Comparison of ENCODE assay signal across 1 mouse cellular context in genomic region chr11:103922812-103923211, GRCm38 (mm10).
A peak's percentile ranks its signal among the peaks of the same experiment; 100 is the strongest.
TF ChIP-seq lines count a peak whose summit lies in the region.

No protein-coding gene starts in this region.

TF ChIP-seq in MEL, 35 proteins besides CTCF, POLR2A, EP300 and RAD21:
- TF ChIP-seq CHD2 (IDR thresholded peaks at IDR 0.05; ENCODE audit: low read length) (no peak), KAT2A (conservative IDR thresholded peaks at IDR 0.05; ENCODE audit: low read depth, low read length) (no peak), MAZ (IDR thresholded peaks at IDR 0.05; ENCODE audit: low read depth, low read length) (0 out of 2 replicates have a peak, but pooled peaks have one; percentile 13), POLR2AphosphoS5 (IDR thresholded peaks at IDR 0.05; ENCODE audit: borderline replicate concordance, low read depth, low read length) (no peak), HCFC1 (IDR thresholded peaks at IDR 0.05; ENCODE audit: low read depth, low read length) (peak; percentile 7; the same call in 1 of the 2 replicates), NELFE (IDR thresholded peaks at IDR 0.05; ENCODE audit: low read depth, low read length) (0 out of 2 replicates have a peak, but pooled peaks have one; percentile 27), ELF1 (IDR thresholded peaks at IDR 0.05; ENCODE audit: low read depth, low read length) (no peak), BHLHE40 (IDR thresholded peaks at IDR 0.05; ENCODE audit: borderline replicate concordance, low read depth, low read length) (peak; percentile 81), MYC (IDR thresholded peaks at IDR 0.05; ENCODE audit: low read depth, low read length) (peak; percentile 52; the same call in 1 of the 2 replicates), POLR2AphosphoS2 (IDR thresholded peaks at IDR 0.05; ENCODE audit: low read length) (no peak), TAL1 (IDR thresholded peaks at IDR 0.05; ENCODE audit: low read length) (peak; percentile 80), UBTF (IDR thresholded peaks at IDR 0.05; ENCODE audit: borderline replicate concordance, insufficient read depth, low read depth, low read length) (no peak), USF2 (IDR thresholded peaks at IDR 0.05; ENCODE audit: borderline replicate concordance in 1 of 2, insufficient read depth in 1 of 2, low read depth in 1 of 2, low read length in 2 of 2) (0 out of 4 replicates have a peak, but pooled peaks of 1 of the 2 experiments have one; percentile 25), RCOR1 (IDR thresholded peaks at IDR 0.05; ENCODE audit: low read depth, low read length) (peak; percentile 78), GATA1 (IDR thresholded peaks at IDR 0.05; ENCODE audit: low read depth, low read length) (peak; percentile 95), ZC3H11A (IDR thresholded peaks at IDR 0.05; ENCODE audit: low read depth, low read length) (no peak), E2F4 (IDR thresholded peaks at IDR 0.05; ENCODE audit: borderline replicate concordance, low read depth, low read length) (no peak), ZNF384 (IDR thresholded peaks at IDR 0.05; ENCODE audit: low read depth, low read length) (peak; percentile 48; the same call in 1 of the 2 replicates), SIN3A (IDR thresholded peaks at IDR 0.05; ENCODE audit: low read length) (peak; percentile 93), CHD1 (IDR thresholded peaks at IDR 0.05; ENCODE audit: low read depth, low read length) (no peak), TBP (IDR thresholded peaks at IDR 0.05; ENCODE audit: low read depth, low read length) (no peak), MEF2A (IDR thresholded peaks at IDR 0.05; ENCODE audit: extremely low read depth, insufficient replicate concordance, low read depth, low read length, poor library complexity, severe bottlenecking) (no peak), JUND (IDR thresholded peaks at IDR 0.05; ENCODE audit: low read depth, low read length) (no peak), MAX (IDR thresholded peaks at IDR 0.05; ENCODE audit: low read length) (peak; percentile 79), MXI1 (IDR thresholded peaks at IDR 0.05; ENCODE audit: low read depth, low read length) (peak; percentile 87), TCF12 (IDR thresholded peaks at IDR 0.05; ENCODE audit: low read depth, low read length) (peak; percentile 95), MYB (IDR thresholded peaks at IDR 0.05; ENCODE audit: low read depth, low read length) (peak; percentile 61; the same call in 1 of the 2 replicates), ZMIZ1 (IDR thresholded peaks at IDR 0.05; ENCODE audit: low read depth, low read length) (no peak), MAFK (IDR thresholded peaks at IDR 0.05; ENCODE audit: borderline replicate concordance, low read depth, low read length) (no peak), ZKSCAN1 (IDR thresholded peaks at IDR 0.05; ENCODE audit: low read depth, low read length) (no peak), NRF1 (IDR thresholded peaks at IDR 0.05; ENCODE audit: insufficient read depth, low read depth, low read length, poor library complexity, severe bottlenecking) (no peak), ETS1 (IDR thresholded peaks at IDR 0.05; ENCODE audit: low read depth, low read length) (peak; percentile 93), SMC3 (IDR thresholded peaks at IDR 0.05; ENCODE audit: low read depth, low read length) (no peak), USF1 (IDR thresholded peaks at IDR 0.05; ENCODE audit: low read depth, low read length) (peak; percentile 91), GABPA (IDR thresholded peaks at IDR 0.05; ENCODE audit: low read depth, low read length) (no peak)
